28 mouse cellular contexts compared by ENCODE assay signal in genomic region chr10:127915578-127915977, GRCm38 (mm10). TPM values are rescaled to one million over a fixed set of nuclear protein-coding genes. Genes with fewer than 3 reads are reported as not detected.
DNase-seq lines count a peak whose midpoint lies in the region; TF ChIP-seq lines count a peak whose summit lies in the region.
"Had no signal": no experiment of that assay in that cellular context is flagged by ENCODE, and none has a peak within 500 bp of the region (broad histone marks: within the 10 kb centered on the region; RNA-seq: fewer than 3 reads in every experiment).

No protein-coding gene starts in this region.

- 89% methylated on average over 1 of the region's 1 CpGs for WGBS in midbrain, embryonic 10.5 days

- no peaks in the 10 kb centered on the region for H3K4me1 ChIP-seq in ES-E14 (ENCODE audit: control insufficient read depth in 2 of 2, insufficient read depth in 2 of 2, low read length in 2 of 2, poor library complexity in 1 of 2)
- H3K4me1 ChIP-seq in midbrain, embryonic 10.5 days = no peaks in the 10 kb centered on the region
- H3K4me1 ChIP-seq: embryonic facial prominence, embryonic 13.5 days; embryonic facial prominence, embryonic 15.5 days; forebrain, embryonic 10.5 days; forebrain, embryonic 12.5 days had no signal

- H3K4me3 ChIP-seq in ES-E14 (ENCODE audit: insufficient read depth in 1 of 2, low read depth in 1 of 2, low read length in 2 of 2, poor library complexity in 1 of 2, severe bottlenecking in 1 of 2) = no peak overlapping the region
- H3K4me3 ChIP-seq in midbrain, embryonic 10.5 days = no peak overlapping the region
- H3K4me3 ChIP-seq: embryonic facial prominence, embryonic 13.5 days; embryonic facial prominence, embryonic 15.5 days; erythroblast, embryonic 14.5 days; forebrain, embryonic 10.5 days; forebrain, embryonic 12.5 days had no signal

- in situ Hi-C loops in ES-E14 (cut with MboI; ENCODE audit: low sequenced_read_pairs in 2 of 2, unreplicated experiment in 2 of 2) = no loop called here

- no peak overlapping the region for H3K9ac ChIP-seq in ES-E14 (ENCODE audit: insufficient read depth, low read depth, low read length, poor library complexity, severe bottlenecking)
- H3K9ac ChIP-seq: embryonic facial prominence, embryonic 13.5 days; embryonic facial prominence, embryonic 15.5 days; forebrain, embryonic 12.5 days had no signal

- no peaks in the 10 kb centered on the region for H3K9me3 ChIP-seq in ES-E14 (ENCODE audit: control insufficient read depth, insufficient read depth, low read depth, low read length)
- no peaks in the 10 kb centered on the region for H3K9me3 ChIP-seq in midbrain, embryonic 10.5 days (replicated peaks)
- H3K9me3 ChIP-seq: embryonic facial prominence, embryonic 13.5 days; embryonic facial prominence, embryonic 15.5 days; forebrain, embryonic 10.5 days; forebrain, embryonic 12.5 days had no signal

- no peaks in the 10 kb centered on the region for H3K36me3 ChIP-seq in ES-E14 (ENCODE audit: control insufficient read depth, insufficient read depth, low read length, poor library complexity, severe bottlenecking)
- H3K36me3 ChIP-seq in midbrain, embryonic 10.5 days = no peaks in the 10 kb centered on the region
- H3K36me3 ChIP-seq: embryonic facial prominence, embryonic 13.5 days; embryonic facial prominence, embryonic 15.5 days; forebrain, embryonic 10.5 days; forebrain, embryonic 12.5 days had no signal

- no peaks in the 10 kb centered on the region for H3K27me3 ChIP-seq in midbrain, embryonic 10.5 days (ENCODE audit: low read depth, poor library complexity, severe bottlenecking)
- H3K27me3 ChIP-seq: embryonic facial prominence, embryonic 13.5 days; embryonic facial prominence, embryonic 15.5 days; forebrain, embryonic 12.5 days had no signal

- peak; percentile 7 for DNase-seq in 416B (ENCODE audit: low read depth)
- no peak for DNase-seq in ES-E14 (ENCODE audit: low read depth, low spot score)
- DNase-seq in NIH3T3 (ENCODE audit: low read depth) = peak; percentile 14
- no peak for DNase-seq in midbrain, embryonic 10.5 days (ENCODE audit: low spot score)
- DNase-seq in right cerebral cortex, adult 2 months (ENCODE audit: low spot score in 2 of 2) = no peak
- no peak for DNase-seq in urinary bladder, postnatal 10 days (ENCODE audit: low spot score)
- no peak for DNase-seq in adrenal gland, postnatal 36 days
- DNase-seq: adrenal gland, adult 2 months; adrenal gland, postnatal 10 days; adrenal gland, postnatal 25 days; cerebellum, adult 11 months; cerebellum, adult 18-20 months; cerebellum, adult 8-10 months; cerebellum, adult 9-11 months; cerebellum, postnatal 14 days; cerebellum, postnatal 36 days; embryo, embryonic 11 days had no signal

- H3K27ac ChIP-seq in ES-E14 (ENCODE audit: insufficient read depth, low read depth, low read length, poor library complexity, severe bottlenecking) = no peak overlapping the region
- no peak overlapping the region for H3K27ac ChIP-seq in midbrain, embryonic 10.5 days (replicated peaks)
- H3K27ac ChIP-seq: embryonic facial prominence, embryonic 13.5 days; embryonic facial prominence, embryonic 15.5 days; forebrain, embryonic 10.5 days; forebrain, embryonic 12.5 days had no signal

TF ChIP-seq in ES-E14, 5 proteins besides CTCF, POLR2A, EP300 and RAD21:
- no peak for TF ChIP-seq HCFC1 (IDR thresholded peaks at IDR 0.05; ENCODE audit: borderline replicate concordance, insufficient read depth, low read length)
- TF ChIP-seq MAFK (IDR thresholded peaks at IDR 0.05; ENCODE audit: insufficient read depth, low read depth, low read length) = peak; percentile 99

RNA-seq across cellular contexts. Expression of gene Sdr9c7, which starts 17.3 kb away (rescaled TPM):
- 0.27 TPM in 1 of 2 replicates, not detected in the other for total RNA-seq in ES-E14 (2012; rRNA removed)
- not detected in 2 replicates for polyA plus RNA-seq in midbrain, embryonic 10.5 days (2016; fragmentation: Nextera tagmentation; extraction: Ambion mirVana)
- under 1 TPM; 0.56 to 0.76 TPM for total RNA-seq in adrenal gland, postnatal 36 days (2021)
- total RNA-seq: common myeloid progenitor, adult 5-6 weeks had no signal
- polyA plus RNA-seq: C2C12; embryonic facial prominence, embryonic 11.5 days; erythroblast, embryonic 14.5 days; forebrain, embryonic 10.5 days; forebrain, embryonic 12.5 days; forebrain, embryonic 14.5 days; forebrain, embryonic 16.5 days had no signal

RNA-seq across cellular contexts. Expression of gene Rdh7, which starts 27.0 kb away (rescaled TPM):
- total RNA-seq in ES-E14 (2012; rRNA removed) = not detected in 2 replicates
- not detected in 2 replicates for polyA plus RNA-seq in midbrain, embryonic 10.5 days (2016; fragmentation: Nextera tagmentation; extraction: Ambion mirVana)
- under 1 TPM in 1 of 2 experiments, not detected in 1; 0.40 TPM for total RNA-seq in adrenal gland, postnatal 36 days (2021)
- total RNA-seq: adrenal gland, postnatal 25 days; common myeloid progenitor, adult 5-6 weeks had no signal
- polyA plus RNA-seq: C2C12; embryonic facial prominence, embryonic 11.5 days; embryonic facial prominence, embryonic 13.5 days; embryonic facial prominence, embryonic 15.5 days; erythroblast, embryonic 14.5 days; forebrain, embryonic 10.5 days; forebrain, embryonic 12.5 days; forebrain, embryonic 14.5 days; forebrain, embryonic 16.5 days; frontal cortex, adult 2 months had no signal

RNA-seq across cellular contexts. Expression of gene Rdh16f2, which starts 49.3 kb away (rescaled TPM):
- 0.26 TPM in 1 of 2 replicates, not detected in the other for total RNA-seq in ES-E14 (2012; rRNA removed)
- not detected in 2 replicates for polyA plus RNA-seq in midbrain, embryonic 10.5 days (2016; fragmentation: Nextera tagmentation; extraction: Ambion mirVana)
- not detected for total RNA-seq in adrenal gland, postnatal 36 days (2021)
- total RNA-seq: adrenal gland, postnatal 25 days; common myeloid progenitor, adult 5-6 weeks had no signal
- polyA plus RNA-seq: adrenal gland, adult 2 months; C2C12; embryonic facial prominence, embryonic 11.5 days; embryonic facial prominence, embryonic 13.5 days; embryonic facial prominence, embryonic 15.5 days; erythroblast, embryonic 14.5 days; forebrain, embryonic 10.5 days; forebrain, embryonic 12.5 days; forebrain, embryonic 14.5 days; forebrain, embryonic 16.5 days; frontal cortex, adult 2 months had no signal

Comparison
In these comparisons a context has a peak if more than half of its experiments do, and no peak if none do; other contexts are left out.
1. DNase-seq: peak in 416B (single experiment) and NIH3T3 (single experiment); none in ES-E14 (single experiment), midbrain, embryonic 10.5 days (single experiment), right cerebral cortex, adult 2 months (0 of 2), urinary bladder, postnatal 10 days (single experiment) and adrenal gland, postnatal 36 days (0 of 2).